Comparison of ENCODE assay signal across 17 mouse cellular contexts in genomic region chr9:57593454-57594173, GRCm38 (mm10). TPM values are rescaled to one million over a fixed set of nuclear protein-coding genes. Genes with fewer than 3 reads are reported as not detected.
DNase-seq lines count a peak whose midpoint lies in the region; ATAC-seq and TF ChIP-seq lines count a peak whose summit lies in the region.
"Had no signal": no experiment of that assay in that cellular context is flagged by ENCODE, and none has a peak within 500 bp of the region (broad histone marks: within the 10 kb centered on the region; RNA-seq: fewer than 3 reads in every experiment).

No protein-coding gene starts in this region.

- H3K4me1 ChIP-seq in liver, adult 2 months (ENCODE audit: control insufficient read depth, insufficient read depth, low read length), result peaks cover 8% of the 10 kb centered on the region
- peaks cover 6% of the 10 kb centered on the region for H3K4me1 ChIP-seq in liver, embryonic 11.5 days (replicated peaks; ENCODE audit: control insufficient read depth, insufficient read depth, low read length)
- H3K4me1 ChIP-seq in intestine, postnatal 0 days (replicated peaks; ENCODE audit: control insufficient read depth, insufficient read depth, low read length), result no peaks in the 10 kb centered on the region
- peaks cover 13% of the 10 kb centered on the region for H3K4me1 ChIP-seq in thymus, adult 2 months (replicated peaks; ENCODE audit: control insufficient read depth, insufficient read depth, low read length)

- H3K79me2 ChIP-seq in liver, adult 2 months (ENCODE audit: control insufficient read depth, insufficient read depth, low read length), result no peaks in the 10 kb centered on the region

- no peak for TF ChIP-seq CTCF in liver, adult 2 months (IDR thresholded peaks at IDR 0.05; ENCODE audit: low read depth, low read length)
- no peak for TF ChIP-seq CTCF in intestine, postnatal 0 days (IDR thresholded peaks at IDR 0.05; ENCODE audit: low read depth)
- TF ChIP-seq CTCF in thymus, adult 2 months (IDR thresholded peaks at IDR 0.05; ENCODE audit: borderline replicate concordance, control insufficient read depth, extremely low read depth, insufficient read depth, low read length, poor library complexity), result no peak

- 0 out of 2 replicates have a peak, but pooled peaks cover 2% of the 10 kb centered on the region for H3K36me3 ChIP-seq in liver, adult 2 months (ENCODE audit: control insufficient read depth, insufficient read depth, low read length)
- 0 out of 2 replicates have a peak, but pooled peaks cover 7% of the 10 kb centered on the region for H3K36me3 ChIP-seq in liver, embryonic 11.5 days (ENCODE audit: control insufficient read depth, insufficient read depth, low read length)
- peaks cover 37% of the 10 kb centered on the region for H3K36me3 ChIP-seq in intestine, postnatal 0 days (ENCODE audit: control insufficient read depth, insufficient read depth)
- peaks cover 16% of the 10 kb centered on the region for H3K36me3 ChIP-seq in thymus, adult 2 months (ENCODE audit: control insufficient read depth, insufficient read depth, low read length)

- H3K27me3 ChIP-seq in liver, adult 2 months (ENCODE audit: control insufficient read depth, insufficient read depth, low read length), result no peaks in the 10 kb centered on the region
- no peaks in the 10 kb centered on the region for H3K27me3 ChIP-seq in liver, embryonic 11.5 days (replicated peaks; ENCODE audit: control insufficient read depth, insufficient read depth, low read length)
- H3K27me3 ChIP-seq in intestine, postnatal 0 days (replicated peaks; ENCODE audit: control insufficient read depth, insufficient read depth, low read length), result no peaks in the 10 kb centered on the region
- no peaks in the 10 kb centered on the region for H3K27me3 ChIP-seq in thymus, adult 2 months (ENCODE audit: control insufficient read depth, insufficient read depth, low read length)
- H3K27me3 ChIP-seq: CH12.LX had no signal

- no peak for TF ChIP-seq POLR2A in liver, adult 2 months (IDR thresholded peaks at IDR 0.05; ENCODE audit: extremely low read depth, insufficient read depth, low read length)
- TF ChIP-seq POLR2A in thymus, adult 2 months (IDR thresholded peaks at IDR 0.05; ENCODE audit: control insufficient read depth, extremely low read depth, insufficient read depth, low read length, poor library complexity), result no peak

- no peak overlapping the region for H3K4me3 ChIP-seq in liver, adult 2 months (ENCODE audit: insufficient read depth, low read depth, low read length)
- H3K4me3 ChIP-seq in liver, embryonic 11.5 days (ENCODE audit: low read depth, low read length), result no peak overlapping the region
- H3K4me3 ChIP-seq in intestine, postnatal 0 days (ENCODE audit: low read depth, low read length), result no peak overlapping the region
- no peak overlapping the region for H3K4me3 ChIP-seq in thymus, adult 2 months (ENCODE audit: control insufficient read depth, insufficient read depth, low read length)
- H3K4me3 ChIP-seq: layer of hippocampus, adult 2 months had no signal

- H3K4me2 ChIP-seq in liver, embryonic 11.5 days, result no peak overlapping the region
- H3K4me2 ChIP-seq in intestine, postnatal 0 days (replicated peaks; ENCODE audit: low read depth), result peak overlapping the region; percentile 41; the same call in 1 of the 2 replicates

- H3K9me3 ChIP-seq in liver, embryonic 11.5 days (ENCODE audit: control insufficient read depth, low read length), result no peaks in the 10 kb centered on the region
- no peaks in the 10 kb centered on the region for H3K9me3 ChIP-seq in intestine, postnatal 0 days (ENCODE audit: control insufficient read depth)

- H3K27ac ChIP-seq in liver, adult 2 months (replicated peaks; ENCODE audit: insufficient read depth, low read depth, low read length), result no peak overlapping the region
- H3K27ac ChIP-seq in liver, embryonic 11.5 days (ENCODE audit: low read depth, low read length), result no peak overlapping the region
- no peak overlapping the region for H3K27ac ChIP-seq in intestine, postnatal 0 days (ENCODE audit: low read depth, low read length)
- H3K27ac ChIP-seq in thymus, adult 2 months (ENCODE audit: control insufficient read depth, insufficient read depth, low read length), result no peak overlapping the region
- H3K27ac ChIP-seq: layer of hippocampus, adult 2 months; stomach, postnatal 0 days had no signal

- WGBS in liver, adult 2 months, result 50% methylated on average over 12 of the region's 12 CpGs
- 62% methylated on average over 12 of the region's 12 CpGs for WGBS in liver, embryonic 11.5 days
- WGBS in intestine, postnatal 0 days, result 55% methylated on average over 12 of the region's 12 CpGs
- 87% methylated on average over 12 of the region's 12 CpGs for WGBS in thymus, adult 2 months

- H3K9ac ChIP-seq in liver, adult 2 months (ENCODE audit: low read depth, low read length), result no peak overlapping the region
- H3K9ac ChIP-seq in liver, embryonic 11.5 days (ENCODE audit: low read depth, low read length), result no peak overlapping the region
- H3K9ac ChIP-seq in intestine, postnatal 0 days (ENCODE audit: low read depth, low read length), result no peak overlapping the region

- DNase-seq in liver, adult 2 months (ENCODE audit: extremely low read depth, low read depth, low spot score), result peak; percentile 54
- DNase-seq in liver, embryonic 11.5 days (ENCODE audit: low spot score), result no peak
- peak; percentile 69 for DNase-seq in embryo, embryonic 10 days (ENCODE audit: low spot score)
- peak; percentile 76 for DNase-seq in kidney, postnatal 14 days
- DNase-seq in layer of hippocampus, postnatal 10 days (ENCODE audit: low spot score in 2 of 2), result no peak
- DNase-seq in thymus, adult 2 months, result no peak
- DNase-seq: lung, adult 18-20 months had no signal

- no peak for ATAC-seq in liver, embryonic 11.5 days (replicated peaks; ENCODE audit: low FRiP score)
- ATAC-seq in intestine, postnatal 0 days, result peak; percentile 29; the same call in 1 of the 2 replicates
- ATAC-seq in CD4-positive, CD25-positive, alpha-beta regulatory T cell, adult 4 months, result no peak
- ATAC-seq: forebrain, embryonic 16.5 days had no signal

RNA-seq across cellular contexts. Expression of gene Ulk3, which starts 4.4 kb away (rescaled TPM):
- 4.5 and 5.7 TPM in 2 replicates for total RNA-seq in liver, adult 2 months (2014; rRNA removed)
- polyA plus RNA-seq in liver, adult 2 months (2012; rRNA removed), result 9.8 and 16.8 TPM in 2 replicates
- polyA plus RNA-seq in liver, embryonic 11.5 days (2014; fragmentation: Nextera tagmentation; extraction: Ambion mirVana), result 8.4 and 11.6 TPM in 2 replicates
- polyA plus RNA-seq in intestine, postnatal 0 days (2015; fragmentation: Nextera tagmentation; extraction: Ambion mirVana), result 8.3 and 10.3 TPM in 2 replicates
- polyA plus RNA-seq in CD4-positive, CD25-positive, alpha-beta regulatory T cell, adult 4 months (2017; shearing (Covaris generic)), result 10 to 100 TPM; 27.0 to 48.2 TPM
- total RNA-seq in layer of hippocampus, postnatal 10 days (2021), result 10 to 100 TPM; 26.3 to 27.0 TPM
- polyA plus RNA-seq in thymus, adult 2 months (2012; rRNA removed), result 65.7 and 71.9 TPM in 2 replicates

RNA-seq across cellular contexts. Expression of gene Cplx3, which starts 12.5 kb away (rescaled TPM):
- not detected in 2 replicates for total RNA-seq in liver, adult 2 months (2014; rRNA removed)
- not detected in 2 replicates for polyA plus RNA-seq in liver, adult 2 months (2012; rRNA removed)
- not detected in 2 replicates for polyA plus RNA-seq in liver, embryonic 11.5 days (2014; fragmentation: Nextera tagmentation; extraction: Ambion mirVana)
- polyA plus RNA-seq in intestine, postnatal 0 days (2015; fragmentation: Nextera tagmentation; extraction: Ambion mirVana), result not detected in 2 replicates
- polyA plus RNA-seq in CD4-positive, CD25-positive, alpha-beta regulatory T cell, adult 4 months (2017; shearing (Covaris generic)), result not detected
- total RNA-seq in layer of hippocampus, postnatal 10 days (2021), result 1 to 10 TPM; 1.9 to 2.6 TPM
- polyA plus RNA-seq in thymus, adult 2 months (2012; rRNA removed), result 0.04 and 0.34 TPM in 2 replicates
- total RNA-seq: adrenal gland, adult 18-20 months; CH12.LX; granulocyte monocyte progenitor cell, adult 5-6 weeks had no signal
- polyA plus RNA-seq: forebrain, embryonic 16.5 days; stomach, postnatal 0 days had no signal

RNA-seq across cellular contexts. Expression of gene Lman1l, which starts 27.0 kb away (rescaled TPM):
- not detected in 2 replicates for total RNA-seq in liver, adult 2 months (2014; rRNA removed)
- not detected in 2 replicates for polyA plus RNA-seq in liver, adult 2 months (2012; rRNA removed)
- polyA plus RNA-seq in liver, embryonic 11.5 days (2014; fragmentation: Nextera tagmentation; extraction: Ambion mirVana), result not detected in 2 replicates
- polyA plus RNA-seq in intestine, postnatal 0 days (2015; fragmentation: Nextera tagmentation; extraction: Ambion mirVana), result not detected in 2 replicates
- 1 to 10 TPM in 1 of 2 experiments, under 1 TPM in 1; 0.79 to 1.4 TPM for polyA plus RNA-seq in CD4-positive, CD25-positive, alpha-beta regulatory T cell, adult 4 months (2017; shearing (Covaris generic))
- not detected for total RNA-seq in layer of hippocampus, postnatal 10 days (2021)
- polyA plus RNA-seq in thymus, adult 2 months (2012; rRNA removed), result 0.20 and 0.26 TPM in 2 replicates
- total RNA-seq: adrenal gland, adult 18-20 months; CH12.LX; granulocyte monocyte progenitor cell, adult 5-6 weeks; hematopoietic stem cell, adult 5-6 weeks; layer of hippocampus, adult 2 months; left cerebral cortex, postnatal 25 days had no signal
- polyA plus RNA-seq: forebrain, embryonic 16.5 days; stomach, postnatal 0 days had no signal

RNA-seq across cellular contexts. Expression of gene Scamp2, which starts 32.9 kb away (rescaled TPM):
- 10.5 and 10.7 TPM in 2 replicates for total RNA-seq in liver, adult 2 months (2014; rRNA removed)
- polyA plus RNA-seq in liver, adult 2 months (2012; rRNA removed), result 28.4 and 32.6 TPM in 2 replicates
- polyA plus RNA-seq in liver, embryonic 11.5 days (2014; fragmentation: Nextera tagmentation; extraction: Ambion mirVana), result 47.6 and 50.3 TPM in 2 replicates
- polyA plus RNA-seq in intestine, postnatal 0 days (2015; fragmentation: Nextera tagmentation; extraction: Ambion mirVana), result 90.2 and 92.3 TPM in 2 replicates
- 100 to 1,000 TPM in 1 of 2 experiments, 10 to 100 TPM in 1; 92.6 to 119 TPM for polyA plus RNA-seq in CD4-positive, CD25-positive, alpha-beta regulatory T cell, adult 4 months (2017; shearing (Covaris generic))
- total RNA-seq in layer of hippocampus, postnatal 10 days (2021), result 10 to 100 TPM; 28.9 to 33.3 TPM
- 117 and 134 TPM in 2 replicates for polyA plus RNA-seq in thymus, adult 2 months (2012; rRNA removed)

RNA-seq across cellular contexts. Expression of gene Mpi, which starts 41.1 kb away (rescaled TPM):
- 8.9 and 9.4 TPM in 2 replicates for total RNA-seq in liver, adult 2 months (2014; rRNA removed)
- polyA plus RNA-seq in liver, adult 2 months (2012; rRNA removed), result 12.2 and 14.5 TPM in 2 replicates
- polyA plus RNA-seq in liver, embryonic 11.5 days (2014; fragmentation: Nextera tagmentation; extraction: Ambion mirVana), result 25.8 and 28.0 TPM in 2 replicates
- 22.8 and 27.5 TPM in 2 replicates for polyA plus RNA-seq in intestine, postnatal 0 days (2015; fragmentation: Nextera tagmentation; extraction: Ambion mirVana)
- polyA plus RNA-seq in CD4-positive, CD25-positive, alpha-beta regulatory T cell, adult 4 months (2017; shearing (Covaris generic)), result 10 to 100 TPM; 15.7 to 17.9 TPM
- total RNA-seq in layer of hippocampus, postnatal 10 days (2021), result 10 to 100 TPM; 70.4 to 76.5 TPM
- polyA plus RNA-seq in thymus, adult 2 months (2012; rRNA removed), result 39.1 and 54.3 TPM in 2 replicates

Comparison
In these comparisons a context has a peak if more than half of its experiments do, and no peak if none do; other contexts are left out.
1. DNase-seq: peak in liver, adult 2 months (single experiment), embryo, embryonic 10 days (single experiment) and kidney, postnatal 14 days (single experiment); none in liver, embryonic 11.5 days (single experiment), layer of hippocampus, postnatal 10 days (0 of 2) and thymus, adult 2 months (single experiment).